Mouse (Mus musculus) brown adipose tissue, adult 24 weeks (tissue): ENCODE measurements around the gene Rere. TPM values are rescaled to one million over a fixed set of nuclear protein-coding genes. Genes with fewer than 3 reads are reported as not detected.

Experiments used
- H3K27ac ChIP-seq: fragments of 200-500 bp; replicated peaks from 2 replicates; pipeline ENCODE4 v1.5.1; 2012; ENCODE audit warnings: low read depth, mild to moderate bottlenecking, low read length
- H3K4me1 ChIP-seq: fragments of 200-500 bp; 2 replicates; pipeline ENCODE4 v1.6.1; 2012; ENCODE audit warnings: low read length, mixed read lengths; ENCODE audit not compliant: control insufficient read depth, insufficient read depth, insufficient read length
- H3K4me3 ChIP-seq: fragments of 200-500 bp; 2 replicates; pipeline ENCODE4 v1.5.1; 2012; ENCODE audit warnings: low read depth, mild to moderate bottlenecking, low read length, moderate library complexity; ENCODE audit not compliant: insufficient read depth
- polyA plus RNA-seq: library from polyadenylated mRNA; stranded (reverse); fragments of >200 nt; gene quantifications from 2 replicates; pipeline ENCODE4 v1.2.4, GENCODE M21; 2012; ENCODE audit not compliant: missing spikeins, insufficient read depth, insufficient read length

Gene Rere
- polyA plus RNA-seq, 1 experiment = 39.8 TPM

- Histone ChIP-seq H3K4me3 (no peak overlapping the region), H3K27ac (no peak overlapping the region), H3K4me1 (no peaks in the 10 kb centered on the region)
Measured at GRCm38 (mm10) chr4:150420576-150421263, 139.3 kb downstream of the Rere start.

- Histone ChIP-seq H3K27ac (no peak overlapping the region), H3K4me3 (no peak overlapping the region), H3K4me1 (no peaks in the 10 kb centered on the region)
Measured at GRCm38 (mm10) chr4:150426098-150426879, 144.8 kb downstream of the Rere start.

GRCm38 (mm10) chr4:150426880-150427476 lies 145.5 kb downstream of the Rere start:
- H3K4me1 ChIP-seq = no peaks in the 10 kb centered on the region
- no peak overlapping the region for H3K27ac ChIP-seq
- no peak overlapping the region for H3K4me3 ChIP-seq

GRCm38 (mm10) chr4:150428762-150429161 lies 147.3 kb downstream of the Rere start:
- no peak overlapping the region for H3K27ac ChIP-seq
- H3K4me3 ChIP-seq = no peak overlapping the region
- H3K4me1 ChIP-seq = no peaks in the 10 kb centered on the region

- no peak overlapping the region for H3K4me3 ChIP-seq
- no peaks in the 10 kb centered on the region; the same call in 1 of the 2 replicates for H3K4me1 ChIP-seq
- H3K27ac ChIP-seq = peak overlapping the region; percentile 52; the same call in 1 of the 2 replicates
Measured at GRCm38 (mm10) chr4:150433827-150434574, 152.6 kb downstream of the Rere start.

- H3K4me1 ChIP-seq = no peaks in the 10 kb centered on the region; the same call in 1 of the 2 replicates
- no peak overlapping the region for H3K27ac ChIP-seq
- H3K4me3 ChIP-seq = no peak overlapping the region
Measured at GRCm38 (mm10) chr4:150435590-150435989, 154.1 kb downstream of the Rere start.

GRCm38 (mm10) chr4:150438621-150439020 lies 157.2 kb downstream of the Rere start:
- Histone ChIP-seq H3K27ac (no peak overlapping the region), H3K4me1 (no peaks in the 10 kb centered on the region; the same call in 1 of the 2 replicates), H3K4me3 (no peak overlapping the region)

GRCm38 (mm10) chr4:150441931-150442330 lies 160.5 kb downstream of the Rere start:
- Histone ChIP-seq H3K4me1 (no peaks in the 10 kb centered on the region; the same call in 1 of the 2 replicates), H3K4me3 (no peak overlapping the region), H3K27ac (no peak overlapping the region)

- Histone ChIP-seq H3K4me3 (no peak overlapping the region), H3K4me1 (peaks cover 3% of the 10 kb centered on the region; the same call in 1 of the 2 replicates), H3K27ac (no peak overlapping the region)
Measured at GRCm38 (mm10) chr4:150444068-150444467, 162.6 kb downstream of the Rere start.

- Histone ChIP-seq H3K27ac (no peak overlapping the region), H3K4me1 (peaks cover 3% of the 10 kb centered on the region; the same call in 1 of the 2 replicates), H3K4me3 (no peak overlapping the region)
Measured at GRCm38 (mm10) chr4:150446617-150447016, 165.2 kb downstream of the Rere start.

- no peak overlapping the region for H3K27ac ChIP-seq
Measured at GRCm38 (mm10) chr4:150447517-150447916, 166.1 kb downstream of the Rere start.

GRCm38 (mm10) chr4:150448433-150448832 lies 167.0 kb downstream of the Rere start:
- no peak overlapping the region for H3K27ac ChIP-seq
- no peak overlapping the region for H3K4me3 ChIP-seq
- H3K4me1 ChIP-seq = peaks cover 3% of the 10 kb centered on the region; the same call in 1 of the 2 replicates

More at GRCm38 (mm10) chr4:150447517-150447916, 166.1 kb downstream of the Rere start:
- no peak overlapping the region for H3K4me3 ChIP-seq
- peaks cover 3% of the 10 kb centered on the region; the same call in 1 of the 2 replicates for H3K4me1 ChIP-seq

GRCm38 (mm10) chr4:150450081-150450691 lies 168.7 kb downstream of the Rere start:
- Histone ChIP-seq H3K4me1 (peaks cover 3% of the 10 kb centered on the region; the same call in 1 of the 2 replicates), H3K27ac (no peak overlapping the region), H3K4me3 (no peak overlapping the region)

- no peak overlapping the region for H3K4me3 ChIP-seq
- peaks cover 3% of the 10 kb centered on the region; the same call in 1 of the 2 replicates for H3K4me1 ChIP-seq
- no peak overlapping the region for H3K27ac ChIP-seq
Measured at GRCm38 (mm10) chr4:150452155-150452847, 170.9 kb downstream of the Rere start.
